Mouse (Mus musculus): Measurements from ENCODE around the gene Hnrnpl.

DNA sequence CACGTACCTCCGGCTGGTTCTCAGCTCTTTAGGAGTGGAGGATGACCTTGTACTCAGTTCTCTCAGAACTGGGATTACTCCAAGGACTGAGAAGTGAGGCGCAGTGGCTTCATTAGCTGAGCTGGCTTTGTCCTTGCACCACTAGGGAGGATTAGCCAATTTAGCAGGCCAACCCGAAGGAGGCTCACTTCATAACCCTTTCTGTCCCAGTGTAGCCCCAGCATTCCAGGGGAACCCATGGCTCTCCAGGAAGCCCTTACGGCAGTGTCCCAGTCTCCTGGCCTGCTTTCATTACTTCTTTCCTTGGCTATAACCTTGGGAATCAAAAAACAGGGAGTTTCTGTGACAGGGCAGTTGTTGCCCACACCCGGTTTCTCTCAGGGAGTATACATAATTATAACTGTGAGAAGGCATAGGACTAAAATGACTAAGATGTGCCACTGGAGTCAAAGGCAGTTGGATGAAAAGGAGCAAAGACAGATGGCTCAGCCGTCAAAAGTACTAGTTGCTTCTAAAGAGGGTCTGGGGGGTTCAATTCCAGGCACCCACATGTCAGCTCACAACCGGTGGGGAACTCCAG is 610 bp upstream of the Hnrnpl start:
- TF ChIP-seq CTCF (IDR thresholded peaks at IDR 0.05; ENCODE audit: low read depth) (no peak), EP300 (IDR thresholded peaks at IDR 0.05; ENCODE audit: low read depth) (no peak)
